Mouse (Mus musculus) myocyte (in vitro differentiated cells): Measurements from ENCODE around the gene Mapk9.

Experiments
- POLR2A ChIP-seq: IDR thresholded peaks from one replicate; pipeline ENCODE4 v1.6.1; 2011; ENCODE audit warnings: low read depth, mild to moderate bottlenecking, control low read depth, moderate library complexity; ENCODE audit not compliant: insufficient read length
- POLR2AphosphoS2 ChIP-seq: IDR thresholded peaks from one replicate; pipeline ENCODE4 v1.6.1; 2011; ENCODE audit warnings: low read depth, control low read depth; ENCODE audit not compliant: insufficient read length
- REST ChIP-seq: IDR thresholded peaks from one replicate; pipeline ENCODE4 v1.6.1; 2011; ENCODE audit warnings: mild to moderate bottlenecking, control low read depth, moderate library complexity; ENCODE audit not compliant: insufficient read depth, insufficient read length
- TCF12 ChIP-seq: IDR thresholded peaks from one replicate; pipeline ENCODE4 v1.6.1; 2011; ENCODE audit warnings: mild to moderate bottlenecking, control low read depth; ENCODE audit not compliant: poor library complexity, insufficient read depth, severe bottlenecking
- TCF3 ChIP-seq: IDR thresholded peaks from one replicate; pipeline ENCODE4 v1.6.1; 2011; ENCODE audit warnings: low read depth, control low read depth; ENCODE audit not compliant: insufficient read length

DNA sequence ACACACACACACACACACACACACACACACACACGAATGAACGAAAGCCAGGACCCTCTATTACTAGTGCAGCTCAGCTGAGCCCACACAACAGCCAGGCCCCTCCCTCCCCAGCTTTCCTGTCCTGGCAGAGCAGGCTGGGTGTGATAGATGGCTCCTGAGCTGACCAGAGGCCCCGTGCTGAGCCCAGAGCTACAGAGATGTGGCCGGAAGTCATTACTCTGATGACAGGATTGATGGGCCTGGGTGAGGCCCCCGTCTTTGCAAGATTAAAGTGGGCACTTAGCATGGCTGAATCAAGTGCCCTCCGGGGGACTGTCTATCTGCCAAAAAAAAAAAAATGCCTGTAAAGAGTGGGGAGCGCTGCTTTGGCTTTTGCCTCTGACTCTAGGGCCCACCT lies 85.3 kb downstream of the Mapk9 start:
- TF ChIP-seq POLR2A (no peak), REST (no peak), TCF12 (no peak), POLR2AphosphoS2 (no peak), TCF3 (no peak)
